Mouse (Mus musculus) brain, embryonic 14.5 days (tissue): ENCODE data around the gene Map7d3.

ENCODE experiments used
- CTCF ChIP-seq: fragments of 200-500 bp; IDR thresholded peaks from 2 replicates; pipeline ENCODE4 v1.5.1; 2012; ENCODE audit warnings: inconsistent platforms, mild to moderate bottlenecking, moderate library complexity, borderline replicate concordance; ENCODE audit not compliant: insufficient read depth, insufficient read length; ENCODE audit errors: extremely low read depth
- POLR2A ChIP-seq: fragments of 200-500 bp; IDR thresholded peaks from 2 replicates; pipeline ENCODE4 v1.6.1; 2012; ENCODE audit warnings: mild to moderate bottlenecking, inconsistent platforms, borderline replicate concordance; ENCODE audit not compliant: poor library complexity, insufficient read depth, insufficient read length, severe bottlenecking; ENCODE audit errors: extremely low read depth

- TF ChIP-seq CTCF = no peak
- TF ChIP-seq POLR2A = no peak
These were observed 13.7 kb upstream of the Map7d3 start for GRCm38 (mm10) chrX:56835842-56836241.
